Mouse (Mus musculus) G1E (cell line): Measurements from ENCODE around the gene Nosip. TPM values are rescaled to one million over a fixed set of nuclear protein-coding genes. Genes with fewer than 3 reads are reported as not detected.
A peak's percentile ranks its signal among the peaks of the same experiment; 100 is the strongest.

ENCODE experiments used
- ATAC-seq: 2 replicates; pipeline ENCODE4 v1.8.0; 2016; ENCODE audit warnings: mild to moderate bottlenecking; ENCODE audit not compliant: insufficient number of reproducible peaks, poor library complexity, low FRiP score, severe bottlenecking; ENCODE audit errors: extremely low read depth
- DNase-seq: peaks from one replicate; pipeline ENCODE4 v3.0.0; 2012; ENCODE audit warnings: low spot score
- H3K27me3 ChIP-seq: 2 replicates; pipeline ENCODE4 v1.6.1; 2012; ENCODE audit warnings: mild to moderate bottlenecking, low read length, inconsistent platforms; ENCODE audit not compliant: insufficient read depth
- H3K36me3 ChIP-seq: replicated peaks from 2 replicates; pipeline ENCODE3; 2012; ENCODE audit warnings: mild to moderate bottlenecking, inconsistent platforms
- H3K4me1 ChIP-seq: 2 replicates; pipeline ENCODE4 v1.6.1; 2012; ENCODE audit warnings: low read depth, low read length, inconsistent platforms, mixed read lengths; ENCODE audit not compliant: insufficient read depth
- H3K4me3 ChIP-seq: 2 replicates; pipeline ENCODE4 v1.5.1; 2012; ENCODE audit warnings: low read depth, mild to moderate bottlenecking, inconsistent platforms, low read length, moderate library complexity, mixed read lengths
- H3K9me3 ChIP-seq: replicated peaks from 2 replicates; pipeline ENCODE4 v1.6.1; 2012; ENCODE audit warnings: inconsistent platforms
- CTCF ChIP-seq: IDR thresholded peaks from 2 replicates; pipeline ENCODE4 v1.5.1; 2012; ENCODE audit warnings: low read depth, low read length, inconsistent platforms, mixed read lengths
- GATA1 ChIP-seq: IDR thresholded peaks from 2 replicates; pipeline ENCODE4 v1.6.1; 2012; ENCODE audit warnings: borderline replicate concordance, low read length, inconsistent platforms, mixed read lengths
- GATA2 ChIP-seq: IDR thresholded peaks from 2 replicates; pipeline ENCODE4 v1.6.1; 2012; ENCODE audit warnings: low read depth, low read length, inconsistent platforms, borderline replicate concordance
- POLR2AphosphoS5 ChIP-seq: IDR thresholded peaks from 2 replicates; pipeline ENCODE4 v1.6.1; 2012; ENCODE audit warnings: low read depth, low read length, inconsistent platforms; ENCODE audit not compliant: insufficient replicate concordance
- TAL1 ChIP-seq: conservative IDR thresholded peaks from 2 replicates; pipeline ENCODE4 v1.6.1; 2012; ENCODE audit warnings: low read depth, low read length, inconsistent platforms, mixed read lengths
- polyA plus RNA-seq: library from polyadenylated mRNA; stranded (reverse); fragments of >175 nt; gene quantifications from 2 replicates; pipeline ENCODE4 v1.2.3, GENCODE M21; 2012
- total RNA-seq, 2 experiments: library from RNA; stranded (forward) in 1 of 2; stranded (reverse) in 1 of 2; fragments of 200-1000 nt in 1 of 2; fragments of >200 nt in 1 of 2; fragmentation: Nextera tagmentation in 1 of 2; gene quantifications; 2 replicates each; pipeline ENCODE4 v1.2.3; 2014 to 2017

Nosip gene
- total and polyA plus RNA-seq, 3 experiments, result 43.6 to 110 (median 49.4) TPM

DNA sequence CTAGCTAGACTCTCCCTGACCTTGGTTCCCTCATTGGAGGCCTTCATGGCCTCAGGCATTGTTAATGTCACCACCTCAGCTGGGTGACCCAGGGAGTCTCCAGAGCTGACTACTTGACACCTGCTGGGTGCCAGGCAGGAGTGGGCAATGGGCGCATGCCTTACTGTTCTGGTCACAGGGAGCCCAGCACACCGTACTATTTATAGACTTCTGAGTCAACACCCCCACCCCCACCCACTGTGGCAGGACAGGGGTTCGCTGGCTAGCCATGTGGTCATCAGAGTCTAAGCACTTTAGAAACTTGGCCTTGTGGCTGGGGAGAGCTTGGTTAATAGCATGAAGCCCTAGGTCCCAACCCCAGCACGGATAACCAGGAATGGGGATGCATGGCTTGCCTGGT lies 13.2 kb downstream of the Nosip start:
- peaks cover 68% of the 10 kb centered on the region for H3K36me3 ChIP-seq
- peaks cover 29% of the 10 kb centered on the region for H3K4me1 ChIP-seq
- TF ChIP-seq GATA2 (no peak), TAL1 (no peak), CTCF (no peak), GATA1 (no peak), POLR2AphosphoS5 (no peak)
- no peaks in the 10 kb centered on the region for H3K27me3 ChIP-seq
- ATAC-seq, result no peak
- no peak overlapping the region for H3K4me3 ChIP-seq
- DNase-seq, result no peak
- H3K9me3 ChIP-seq, result no peaks in the 10 kb centered on the region

DNA sequence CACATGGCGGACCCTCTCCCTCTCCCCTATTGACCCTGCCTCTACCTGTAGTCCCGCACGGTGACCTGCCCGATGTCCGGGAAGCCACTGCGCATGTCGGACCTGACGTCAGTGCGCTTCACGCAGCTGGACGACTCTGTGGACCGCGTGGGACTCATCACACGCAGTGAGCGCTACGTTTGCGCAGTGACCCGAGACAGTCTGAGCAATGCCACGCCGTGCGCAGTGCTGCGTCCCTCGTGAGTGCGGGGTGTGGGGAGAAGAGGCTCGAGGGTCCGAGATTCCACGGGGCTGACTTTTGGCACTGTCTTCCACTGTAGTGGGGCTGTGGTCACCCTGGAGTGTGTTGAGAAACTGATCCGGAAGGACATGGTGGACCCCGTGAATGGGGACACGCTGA lies 14.3 kb downstream of the Nosip start:
- Histone ChIP-seq H3K27me3 (no peaks in the 10 kb centered on the region), H3K4me3 (no peak overlapping the region), H3K4me1 (peaks cover 34% of the 10 kb centered on the region), H3K9me3 (no peaks in the 10 kb centered on the region), H3K36me3 (peaks cover 64% of the 10 kb centered on the region)
- ATAC-seq (no peak), DNase-seq (no peak)
- TF ChIP-seq TAL1, result no peak
- no peak for TF ChIP-seq GATA2
- TF ChIP-seq POLR2AphosphoS5, result no peak
- TF ChIP-seq GATA1, result no peak
- TF ChIP-seq CTCF, result no peak

DNA sequence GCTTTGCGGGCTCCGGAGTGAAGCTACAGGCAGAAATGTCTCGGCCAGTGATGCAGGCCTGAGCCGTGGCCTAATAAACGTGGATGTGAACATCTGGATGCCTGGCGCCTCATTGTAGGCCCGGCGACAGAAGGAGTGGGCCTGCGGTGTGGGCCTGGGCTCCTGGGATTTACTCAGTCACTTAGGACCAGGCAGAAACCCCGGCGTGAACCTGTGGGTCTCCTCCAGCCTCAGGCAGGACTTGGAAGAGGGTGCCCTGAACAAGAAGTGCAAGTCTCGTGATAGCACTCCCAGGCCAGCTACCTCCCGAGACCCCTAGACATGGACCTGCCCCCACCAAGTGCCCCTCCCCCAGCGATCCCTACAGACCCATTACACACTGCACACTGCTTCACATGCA lies 15.1 kb downstream of the Nosip start:
- TF ChIP-seq CTCF (no peak), GATA1 (no peak), POLR2AphosphoS5 (no peak), TAL1 (no peak), GATA2 (no peak)
- H3K4me1 ChIP-seq, result peaks cover 36% of the 10 kb centered on the region
- H3K4me3 ChIP-seq, result no peak overlapping the region
- no peaks in the 10 kb centered on the region for H3K27me3 ChIP-seq
- no peak for DNase-seq
- no peaks in the 10 kb centered on the region for H3K9me3 ChIP-seq
- no peak for ATAC-seq
- H3K36me3 ChIP-seq, result peaks cover 64% of the 10 kb centered on the region

DNA sequence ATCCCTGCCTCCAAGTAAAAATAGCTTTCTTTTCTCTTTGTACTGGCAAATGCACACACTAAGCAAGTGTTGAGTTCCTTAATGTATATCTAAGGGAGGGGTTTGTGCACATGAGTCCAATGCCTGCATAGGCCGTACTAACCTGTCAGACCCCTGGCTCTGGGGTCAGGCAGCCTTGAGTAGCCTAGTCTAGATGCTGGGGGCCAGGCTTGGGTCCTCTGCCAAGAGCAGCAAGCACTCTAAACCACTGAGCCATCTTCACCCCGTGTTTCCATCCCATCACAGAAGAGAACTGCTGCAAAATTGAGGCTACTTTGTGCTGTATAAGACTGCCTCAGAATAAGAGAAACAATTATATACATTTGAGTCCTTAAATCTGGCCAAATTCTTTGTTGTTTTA lies 15.6 kb downstream of the Nosip start:
- Histone ChIP-seq H3K4me3 (no peak overlapping the region), H3K27me3 (no peaks in the 10 kb centered on the region), H3K36me3 (peaks cover 62% of the 10 kb centered on the region), H3K4me1 (peaks cover 39% of the 10 kb centered on the region), H3K9me3 (no peaks in the 10 kb centered on the region)
- ATAC-seq (no peak), DNase-seq (no peak)
- TF ChIP-seq TAL1 (no peak), CTCF (no peak), GATA2 (no peak), POLR2AphosphoS5 (no peak), GATA1 (no peak)

DNA sequence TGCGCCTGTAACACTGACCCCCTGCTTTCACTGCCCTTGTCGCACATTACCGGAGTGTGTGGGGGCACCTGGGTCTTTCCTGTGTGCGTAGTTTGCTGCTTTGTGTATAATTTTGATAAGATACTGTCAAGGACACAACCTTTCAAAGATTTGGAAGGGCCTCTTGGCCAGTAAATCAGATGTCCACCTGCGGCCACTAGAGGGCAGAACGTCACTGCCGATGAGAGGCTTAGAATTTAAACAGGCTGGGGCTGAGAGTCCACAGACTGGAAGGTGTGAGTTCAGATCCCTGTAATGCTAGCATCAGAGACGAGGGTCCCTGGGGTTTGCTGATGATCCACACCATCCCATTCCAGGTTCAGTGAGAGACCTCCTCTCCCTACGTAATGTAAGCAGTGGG lies 16.3 kb downstream of the Nosip start:
- Histone ChIP-seq H3K36me3 (peaks cover 55% of the 10 kb centered on the region), H3K27me3 (peaks cover 2% of the 10 kb centered on the region; the same call in 1 of the 2 replicates), H3K4me1 (peaks cover 39% of the 10 kb centered on the region), H3K4me3 (no peak overlapping the region), H3K9me3 (no peaks in the 10 kb centered on the region)
- ATAC-seq (no peak), DNase-seq (peak; percentile 49)
- TF ChIP-seq CTCF, result peak; percentile 71
- TF ChIP-seq POLR2AphosphoS5, result no peak

DNA sequence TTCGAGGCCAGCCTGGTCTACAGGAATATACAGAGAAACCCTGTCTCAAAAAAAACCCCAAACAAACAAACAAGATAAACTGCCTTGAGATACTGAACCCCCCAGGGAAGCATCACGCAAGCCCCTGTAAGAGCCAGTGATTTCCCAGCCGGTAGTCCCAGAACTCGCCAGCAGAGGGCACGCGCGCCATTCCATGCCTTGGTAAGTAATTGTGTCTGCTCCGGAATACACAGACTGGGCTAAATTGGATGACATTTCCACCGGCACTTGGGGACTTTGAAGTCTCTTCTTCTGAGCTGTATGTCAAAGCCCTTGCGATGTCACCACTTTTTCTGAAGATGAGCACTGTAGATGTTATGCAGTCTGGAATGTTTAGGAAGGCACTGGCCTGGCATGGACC lies 17.6 kb downstream of the Nosip start:
- H3K4me3 ChIP-seq, result no peak overlapping the region
- H3K9me3 ChIP-seq, result no peaks in the 10 kb centered on the region
- no peak for TF ChIP-seq GATA1
- peak; percentile 82 for TF ChIP-seq CTCF
- TF ChIP-seq GATA2, result no peak
- no peak for TF ChIP-seq TAL1
- TF ChIP-seq POLR2AphosphoS5, result no peak
- H3K36me3 ChIP-seq, result peaks cover 42% of the 10 kb centered on the region
- DNase-seq (peak; percentile 68), ATAC-seq (no peak)
- H3K27me3 ChIP-seq, result peaks cover 7% of the 10 kb centered on the region
- peaks cover 39% of the 10 kb centered on the region for H3K4me1 ChIP-seq

DNA sequence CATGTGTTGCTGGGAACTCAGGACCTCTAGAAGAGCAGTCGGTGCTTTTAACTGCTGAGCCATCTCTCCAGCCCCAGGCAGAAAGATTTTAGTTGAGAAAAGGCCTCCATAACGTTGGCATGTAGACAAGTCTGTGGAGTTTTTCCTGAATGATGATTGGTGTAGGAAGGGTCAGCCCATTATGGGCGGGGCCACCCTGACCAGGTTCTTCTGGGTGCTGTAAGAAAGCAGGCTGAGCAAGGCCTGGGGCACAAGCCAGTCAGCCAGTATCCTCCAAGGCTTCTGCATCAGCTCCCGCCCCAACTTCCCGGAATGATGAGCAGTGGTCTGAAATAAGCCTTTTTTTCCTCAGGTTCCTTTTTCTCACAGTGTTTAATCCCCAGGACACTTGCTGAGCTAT lies 18.8 kb downstream of the Nosip start:
- Histone ChIP-seq H3K27me3 (peaks cover 12% of the 10 kb centered on the region), H3K9me3 (peaks cover 1% of the 10 kb centered on the region), H3K36me3 (peaks cover 30% of the 10 kb centered on the region), H3K4me1 (peaks cover 41% of the 10 kb centered on the region), H3K4me3 (no peak overlapping the region)
- ATAC-seq (no peak), DNase-seq (no peak)
- TF ChIP-seq POLR2AphosphoS5 (no peak), TAL1 (no peak), GATA1 (no peak), GATA2 (no peak), CTCF (no peak)
